Mouse (Mus musculus) limb, embryonic 10.5 days (tissue): ENCODE results near the gene Shisal2b. TPM values are rescaled to one million over a fixed set of nuclear protein-coding genes. Genes with fewer than 3 reads are reported as not detected.
"Not testable (repeated sequence)": the region's sequence is repeated elsewhere in the genome, so short reads cannot be mapped to it uniquely, and the experiment has no call there.

Experiments used
- DNase-seq: peaks from one replicate; pipeline ENCODE4 v3.0.0-alpha.2; 2017; ENCODE audit warnings: low spot score
- H3K27ac ChIP-seq: fragments of 300-500 bp; sonication (generic); 2 replicates; pipeline ENCODE4 v1.5.1; 2016; ENCODE audit warnings: mild to moderate bottlenecking
- H3K27me3 ChIP-seq: fragments of 300-500 bp; sonication (generic); 2 replicates; pipeline ENCODE4 v1.6.1; 2016; ENCODE audit warnings: low read depth, mild to moderate bottlenecking; ENCODE audit not compliant: poor library complexity, severe bottlenecking
- H3K36me3 ChIP-seq: fragments of 300-500 bp; sonication (generic); 2 replicates; pipeline ENCODE4 v1.6.1; 2016; ENCODE audit warnings: mild to moderate bottlenecking, moderate library complexity
- H3K4me1 ChIP-seq: fragments of 300-500 bp; sonication (generic); 2 replicates; pipeline ENCODE4 v1.6.1; 2016
- H3K4me3 ChIP-seq: fragments of 300-500 bp; sonication (generic); 2 replicates; pipeline ENCODE4 v1.5.1; 2016; ENCODE audit warnings: mild to moderate bottlenecking, moderate library complexity
- H3K9me3 ChIP-seq: fragments of 300-500 bp; sonication (generic); replicated peaks from 2 replicates; pipeline ENCODE4 v1.6.1; 2016; ENCODE audit warnings: mild to moderate bottlenecking
- WGBS: fragments of 180-500 bp; shearing (Covaris S2); methylation state at CpG from one replicate; pipeline ENCODE4 v1.1.7; 2016; 5-methylcytosine and 5-hydroxymethylcytosine counted together
- polyA plus RNA-seq: library from polyadenylated mRNA; unstranded; fragments of >200 nt; fragmentation: Nextera tagmentation; extraction: Ambion mirVana; gene quantifications from 2 replicates; pipeline ENCODE4 v1.2.1, GENCODE M21; 2016

Gene Shisal2b
- 0.10 and 0.11 TPM in 2 replicates for polyA plus RNA-seq

DNA sequence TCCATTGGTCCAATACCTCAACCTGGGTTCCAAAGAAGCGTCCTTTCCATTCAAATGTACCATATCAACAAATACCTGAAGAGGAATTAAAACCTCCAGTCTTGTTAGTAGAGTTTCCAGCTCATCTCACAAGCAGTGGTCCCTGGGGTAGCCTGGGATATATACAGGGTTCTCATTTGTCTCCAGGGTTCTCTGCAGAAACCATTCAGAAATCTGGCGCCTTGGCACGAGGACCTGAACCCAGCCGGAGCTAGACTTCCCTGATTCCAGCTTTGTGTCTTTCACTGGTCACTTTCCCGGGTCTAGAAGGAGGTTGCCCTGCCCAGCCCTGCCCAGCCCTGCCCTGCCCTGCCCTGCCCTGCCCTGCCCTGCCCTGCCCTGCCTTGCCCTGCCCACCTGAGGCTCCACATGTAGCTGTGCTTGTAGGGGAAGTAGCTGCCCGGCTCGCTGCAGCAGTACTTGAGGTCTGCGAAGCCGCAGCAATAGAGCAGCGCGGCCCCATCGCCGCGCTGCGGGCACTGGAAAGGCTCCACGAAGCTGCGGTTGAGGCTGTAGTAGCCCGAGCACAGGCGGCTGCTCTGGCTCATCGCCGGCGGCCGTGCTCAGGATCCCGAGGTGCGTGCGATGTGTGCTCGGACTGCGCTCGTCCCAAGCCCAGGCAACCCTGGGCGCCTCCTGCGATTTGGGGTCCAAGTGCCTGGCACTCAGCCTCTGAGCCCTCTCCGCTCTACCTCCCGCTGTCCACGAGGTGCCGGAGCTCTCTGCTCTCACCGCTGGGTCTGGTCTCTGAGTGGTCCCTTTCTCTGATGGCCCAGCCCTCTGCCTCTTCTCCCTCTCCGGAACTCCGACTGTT is at the start of gene Shisal2b:
TSS of gene Shisal2b (minus strand) at position 767 of the 853 bp plus-strand sequence.
- H3K4me1 ChIP-seq = peaks cover 9% of the 10 kb centered on the region
- DNase-seq = peak; percentile 64
- no peaks in the 10 kb centered on the region for H3K9me3 ChIP-seq
- H3K27ac ChIP-seq = peak within 1 kb of the TSS; percentile 61
- 5% methylated on average over 38 of the region's 38 CpGs for WGBS
- H3K4me3 ChIP-seq = peak within 1 kb of the TSS; percentile 59
- peaks cover 41% of the 10 kb centered on the region for H3K27me3 ChIP-seq
- no peaks in the 10 kb centered on the region for H3K36me3 ChIP-seq

DNA sequence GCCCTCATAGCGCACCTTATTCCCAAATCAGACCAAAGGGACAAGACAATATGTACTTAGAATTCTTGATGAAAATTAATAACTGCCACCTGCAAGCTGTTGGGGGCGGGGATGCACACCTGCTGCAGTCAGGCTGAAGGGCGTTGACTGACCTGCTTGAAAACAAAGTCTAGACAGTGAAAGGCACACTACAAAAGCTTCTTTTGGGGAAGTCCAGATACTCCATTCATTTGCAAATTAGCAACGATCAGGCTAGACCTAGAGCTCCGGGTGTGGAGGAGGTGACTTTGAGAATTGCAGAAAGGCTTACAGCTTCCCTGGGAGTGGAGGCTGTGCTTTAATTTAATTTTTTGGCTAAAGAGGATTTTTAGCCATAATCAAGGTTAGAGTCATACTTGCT is 47.9 kb upstream of the Shisal2b start:
- not testable (repeated sequence) for H3K4me1 ChIP-seq, H3K36me3 ChIP-seq, H3K4me3 ChIP-seq, H3K27me3 ChIP-seq, DNase-seq, H3K27ac ChIP-seq, H3K9me3 ChIP-seq
- WGBS = 84% methylated on average over 5 of the region's 5 CpGs

DNA sequence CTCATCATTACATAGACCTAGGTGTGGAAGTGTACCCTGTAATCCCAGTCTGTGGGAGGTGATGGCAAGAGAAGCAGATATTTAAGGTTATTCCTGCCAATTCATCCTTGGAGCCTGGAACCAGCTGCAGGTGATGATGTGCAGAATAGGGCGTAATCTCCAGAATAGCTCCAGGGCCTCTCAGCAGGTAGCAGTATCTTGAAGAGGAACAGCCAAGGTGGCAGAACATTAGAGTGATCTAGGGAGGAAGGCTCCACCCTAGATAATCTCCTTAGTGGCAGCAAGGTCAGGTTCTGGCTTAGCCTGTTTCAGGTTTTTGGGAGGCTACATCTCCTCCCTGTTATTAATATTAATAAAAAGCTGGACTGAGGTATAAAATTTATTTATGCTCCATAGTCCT is 47.3 kb upstream of the Shisal2b start:
- H3K4me3 ChIP-seq, DNase-seq, H3K36me3 ChIP-seq, H3K27me3 ChIP-seq, H3K9me3 ChIP-seq, H3K4me1 ChIP-seq, H3K27ac ChIP-seq: not testable (repeated sequence)
- 92% methylated on average over 1 of the region's 1 CpGs for WGBS

DNA sequence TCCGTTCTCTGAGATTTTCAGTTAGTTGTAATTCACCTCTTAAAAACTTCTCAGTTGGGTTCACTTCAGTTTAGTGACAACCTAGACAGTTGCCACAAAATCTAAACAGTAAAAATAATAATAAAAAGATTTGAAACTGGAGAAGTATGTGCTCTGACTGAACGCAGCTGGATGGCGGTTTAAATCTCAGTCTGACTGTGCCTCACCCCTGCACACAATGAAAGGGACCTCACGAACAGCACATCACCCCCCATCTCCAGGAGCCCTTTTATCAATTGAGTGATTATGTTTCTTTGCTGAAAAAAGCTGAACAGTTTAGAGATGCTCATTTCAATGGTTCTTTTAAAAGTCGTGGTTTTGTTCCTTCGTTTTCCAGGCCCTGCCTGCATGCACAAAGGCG is 45.0 kb upstream of the Shisal2b start:
- Histone ChIP-seq H3K27me3 (no peaks in the 10 kb centered on the region), H3K27ac (no peak overlapping the region), H3K9me3 (no peaks in the 10 kb centered on the region), H3K4me3 (no peak overlapping the region), H3K36me3 (no peaks in the 10 kb centered on the region), H3K4me1 (no peaks in the 10 kb centered on the region)
- no peak for DNase-seq
- 82% methylated on average over 7 of the region's 7 CpGs for WGBS

DNA sequence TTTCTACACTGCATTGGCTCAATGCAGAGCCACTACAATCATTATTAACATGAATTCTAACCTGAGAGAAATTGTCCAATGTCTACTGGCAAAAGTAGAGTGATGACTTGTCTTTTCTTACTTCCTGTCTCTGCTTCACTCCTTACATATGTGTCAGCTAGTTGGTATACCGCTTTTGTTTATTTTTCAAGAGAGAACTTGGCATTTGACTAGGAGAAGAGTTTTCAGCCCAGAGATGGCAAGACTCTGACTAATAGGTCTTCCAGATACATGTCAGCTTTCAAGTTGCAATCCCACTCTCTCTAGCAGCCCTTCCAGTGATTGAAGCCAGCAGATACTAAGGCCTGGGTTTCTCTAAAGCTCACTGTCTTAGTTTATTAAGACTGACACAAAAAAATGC is 31.1 kb upstream of the Shisal2b start:
- DNase-seq = no peak
- 87% methylated on average over 1 of the region's 1 CpGs for WGBS
- Histone ChIP-seq H3K27ac (no peak overlapping the region), H3K9me3 (no peaks in the 10 kb centered on the region), H3K4me3 (no peak overlapping the region), H3K27me3 (no peaks in the 10 kb centered on the region), H3K4me1 (no peaks in the 10 kb centered on the region), H3K36me3 (no peaks in the 10 kb centered on the region)

DNA sequence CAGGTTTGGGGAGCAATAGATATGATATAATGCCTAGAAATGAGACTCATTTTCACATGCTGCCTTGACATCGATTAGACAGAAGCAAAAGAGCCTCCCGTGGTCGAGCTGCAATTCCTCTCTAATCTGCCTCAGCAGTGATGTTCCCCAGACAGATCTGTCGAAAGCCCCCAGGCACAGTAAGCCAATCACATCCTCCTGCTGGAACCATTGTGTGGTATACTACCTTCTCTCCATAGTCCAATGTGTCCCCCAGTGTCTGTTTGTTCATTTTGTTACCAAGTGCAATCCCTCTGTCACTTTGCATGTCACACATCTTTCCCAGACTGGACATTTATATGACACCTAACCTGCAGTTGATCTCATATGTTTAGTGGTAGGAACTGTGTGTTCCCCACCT is 28.6 kb upstream of the Shisal2b start:
- no peak for DNase-seq
- Histone ChIP-seq H3K36me3 (no peaks in the 10 kb centered on the region), H3K27ac (no peak overlapping the region), H3K4me1 (no peaks in the 10 kb centered on the region), H3K4me3 (no peak overlapping the region), H3K9me3 (no peaks in the 10 kb centered on the region), H3K27me3 (no peaks in the 10 kb centered on the region)
- 80% methylated on average over 4 of the region's 4 CpGs for WGBS

DNA sequence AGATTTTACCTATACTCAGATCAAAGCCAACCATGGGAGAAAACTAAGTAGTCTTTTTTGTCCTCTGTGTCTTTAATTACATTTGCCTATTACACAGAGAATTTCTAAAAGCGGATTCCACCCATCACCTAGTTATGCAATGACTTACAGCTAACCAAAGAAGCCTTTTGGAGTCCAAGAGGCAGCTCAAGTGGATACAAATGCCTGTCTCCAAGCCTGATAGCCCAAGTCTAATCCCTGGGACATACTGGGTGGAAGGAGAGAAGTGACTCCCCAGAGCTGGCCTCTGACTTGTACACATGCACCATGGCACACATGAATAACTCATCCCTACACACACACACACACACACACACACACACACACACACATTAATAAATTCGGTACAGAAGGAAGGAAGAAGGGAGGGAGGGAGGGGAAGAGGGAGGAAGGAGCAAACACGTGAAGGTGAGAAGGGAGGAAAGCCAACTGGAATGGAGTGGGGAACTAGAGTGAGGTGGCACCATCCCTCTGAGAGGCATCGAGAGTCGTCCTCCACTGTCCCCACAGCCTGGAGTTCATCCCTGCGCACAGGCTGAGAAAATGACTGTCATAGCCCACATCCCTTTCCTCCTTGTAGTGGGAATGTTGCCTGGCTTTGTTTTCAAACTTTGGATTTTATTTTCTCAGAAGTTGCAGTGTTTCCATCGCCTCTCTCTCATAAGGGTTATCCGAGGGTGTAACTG is 22.8 kb upstream of the Shisal2b start:
- H3K4me3 ChIP-seq = no peak overlapping the region
- no peaks in the 10 kb centered on the region for H3K36me3 ChIP-seq
- no peak overlapping the region for H3K27ac ChIP-seq
- 72% methylated on average over 8 of the region's 8 CpGs for WGBS
- no peak for DNase-seq
- no peaks in the 10 kb centered on the region for H3K9me3 ChIP-seq
- H3K27me3 ChIP-seq = no peaks in the 10 kb centered on the region
- no peaks in the 10 kb centered on the region for H3K4me1 ChIP-seq

DNA sequence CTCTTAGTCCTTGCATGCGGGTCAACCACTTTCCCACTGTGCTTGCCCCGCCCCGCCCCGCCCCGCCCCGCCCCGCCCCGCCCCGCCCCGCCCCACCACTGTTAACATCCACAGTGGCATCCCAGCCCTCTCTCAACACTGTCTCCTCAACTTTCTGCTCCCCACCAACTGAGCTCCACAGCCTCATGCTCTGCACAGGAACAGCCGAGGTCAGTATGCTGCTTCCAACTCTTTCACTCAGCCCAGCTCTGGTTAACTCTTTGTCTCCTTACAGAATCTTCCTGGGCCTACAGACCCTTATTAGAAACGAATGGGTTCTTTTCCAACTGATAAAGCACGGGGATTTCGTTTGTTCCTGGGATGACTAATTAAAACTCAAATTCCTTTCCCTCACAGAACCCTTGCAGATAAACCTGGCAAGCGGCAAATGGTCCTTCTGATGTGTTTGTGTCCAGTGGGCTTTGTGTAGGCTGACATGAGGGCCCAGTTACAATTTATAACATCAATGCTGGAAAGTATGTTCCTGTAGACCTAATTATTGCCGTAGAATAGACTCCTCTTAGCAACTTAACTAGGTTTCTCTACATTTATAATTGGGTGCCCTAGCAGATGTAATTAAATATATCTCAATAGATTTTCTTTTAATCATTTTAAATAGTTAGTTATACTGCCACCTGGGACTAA is 20.0 kb upstream of the Shisal2b start:
- no peaks in the 10 kb centered on the region for H3K27me3 ChIP-seq
- H3K4me3 ChIP-seq = no peak overlapping the region
- DNase-seq = no peak
- H3K9me3 ChIP-seq = no peaks in the 10 kb centered on the region
- H3K4me1 ChIP-seq = no peaks in the 10 kb centered on the region
- WGBS = 29% methylated on average over 13 of the region's 16 CpGs
- no peak overlapping the region for H3K27ac ChIP-seq
- H3K36me3 ChIP-seq = no peaks in the 10 kb centered on the region

DNA sequence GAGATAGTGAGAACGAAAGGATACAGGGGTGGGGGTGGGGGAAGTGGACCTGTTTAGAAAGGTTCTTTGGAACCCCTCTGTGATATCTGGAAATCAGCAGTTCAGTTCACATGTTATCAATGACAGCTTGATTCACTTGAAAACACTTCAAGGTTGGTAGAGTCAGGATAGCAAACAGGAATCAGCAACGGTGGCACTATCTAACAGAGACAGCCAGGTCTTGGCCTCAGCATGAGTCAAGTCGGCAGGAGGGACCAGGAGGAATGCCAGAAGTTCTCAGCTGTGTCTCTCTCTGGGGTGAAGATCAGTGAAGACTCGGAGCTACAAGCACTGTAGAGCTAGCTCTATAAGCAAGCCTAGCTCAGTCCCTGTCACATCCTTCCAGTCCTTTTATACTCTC is 14.8 kb upstream of the Shisal2b start:
- 80% methylated on average over 4 of the region's 4 CpGs for WGBS
- no peaks in the 10 kb centered on the region for H3K27me3 ChIP-seq
- H3K9me3 ChIP-seq = no peaks in the 10 kb centered on the region
- no peaks in the 10 kb centered on the region for H3K36me3 ChIP-seq
- no peaks in the 10 kb centered on the region for H3K4me1 ChIP-seq
- no peak for DNase-seq
- no peak overlapping the region for H3K27ac ChIP-seq
- no peak overlapping the region for H3K4me3 ChIP-seq

DNA sequence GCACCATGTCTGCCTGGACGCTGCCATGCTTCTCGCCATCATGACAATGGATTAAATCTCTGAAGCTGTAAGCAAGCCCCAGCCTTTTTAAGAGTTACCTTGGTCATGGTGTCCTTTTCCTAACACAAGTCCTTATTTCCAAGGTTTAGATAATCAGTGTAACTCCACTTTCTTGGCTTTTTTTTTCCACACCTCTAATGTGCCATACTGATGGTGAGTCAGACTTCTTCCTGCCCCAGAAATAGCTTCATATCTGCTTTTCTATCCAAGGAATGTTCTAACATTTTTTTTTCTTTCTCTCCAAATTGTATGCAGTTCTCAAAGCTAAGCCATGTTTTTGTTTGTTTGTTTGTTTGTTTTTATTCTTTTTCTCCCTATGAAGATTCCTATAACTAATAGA is 6.2 kb upstream of the Shisal2b start:
- Histone ChIP-seq H3K27me3 (peaks cover 4% of the 10 kb centered on the region; the same call in 1 of the 2 replicates), H3K4me1 (no peaks in the 10 kb centered on the region), H3K9me3 (no peaks in the 10 kb centered on the region), H3K4me3 (no peak overlapping the region), H3K36me3 (no peaks in the 10 kb centered on the region), H3K27ac (no peak overlapping the region)
- no peak for DNase-seq
- WGBS = 94% methylated on average over 2 of the region's 2 CpGs

DNA sequence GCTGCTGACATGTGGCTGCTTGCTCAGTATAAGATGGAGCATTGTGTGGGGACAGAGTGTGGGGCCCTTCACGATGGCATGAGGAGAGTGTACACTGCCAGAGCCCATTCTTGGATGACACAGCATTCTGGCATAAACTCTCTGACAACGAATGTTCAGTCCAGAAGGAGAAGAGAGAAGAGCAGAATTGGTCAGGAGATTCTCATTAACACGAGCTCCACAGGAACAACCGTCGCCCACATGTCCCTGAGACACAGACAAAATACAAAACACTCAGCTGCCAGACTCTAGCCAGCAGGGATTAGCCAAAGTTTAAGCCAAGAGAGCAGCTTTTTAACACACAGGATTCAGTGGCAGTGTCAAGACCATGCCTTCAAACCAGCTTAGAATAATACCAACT is 3.0 kb upstream of the Shisal2b start:
- Histone ChIP-seq H3K27ac (no peak overlapping the region), H3K4me1 (peaks cover 9% of the 10 kb centered on the region), H3K9me3 (no peaks in the 10 kb centered on the region), H3K36me3 (no peaks in the 10 kb centered on the region), H3K4me3 (no peak overlapping the region), H3K27me3 (peaks cover 36% of the 10 kb centered on the region)
- no peak for DNase-seq
- 92% methylated on average over 5 of the region's 5 CpGs for WGBS

DNA sequence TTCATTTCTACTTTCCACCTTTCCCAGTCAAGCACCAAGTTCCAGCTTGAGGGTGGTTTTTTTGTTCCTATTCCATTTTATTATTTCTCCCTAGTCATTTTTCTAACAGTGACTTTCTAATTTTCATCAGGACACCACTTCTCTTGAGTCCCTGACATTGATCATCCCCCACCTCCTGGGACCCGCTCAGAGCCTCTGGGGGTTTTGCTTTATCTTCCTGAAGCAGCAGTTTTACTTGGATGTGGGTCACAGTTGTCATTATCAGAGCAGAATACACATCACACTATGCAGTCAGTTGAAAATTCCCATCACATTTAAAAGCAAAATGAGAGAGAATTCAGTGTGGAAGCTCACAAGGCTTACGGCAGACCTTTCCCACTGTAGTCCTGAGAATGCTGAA is 10.0 kb downstream of the Shisal2b start:
- Histone ChIP-seq H3K4me1 (no peaks in the 10 kb centered on the region), H3K9me3 (no peaks in the 10 kb centered on the region), H3K36me3 (no peaks in the 10 kb centered on the region), H3K27ac (no peak overlapping the region), H3K4me3 (no peak overlapping the region), H3K27me3 (no peaks in the 10 kb centered on the region)
- 87% methylated on average over 2 of the region's 2 CpGs for WGBS
- no peak for DNase-seq
